Mouse (Mus musculus) thymus, postnatal 25 days (tissue): ENCODE results near the gene Crtc2.

ENCODE experiments used
- DNase-seq: peaks from one replicate; pipeline ENCODE4 v3.0.0; 2022

Crtc2 gene

GRCm38 (mm10) chr3:90253653-90254418 is at the start of gene Crtc2:
Gene Crtc2 (plus strand): TSS chr3:90254163.
- DNase-seq, result peak; percentile 93

- DNase-seq, result no peak
Measured at GRCm38 (mm10) chr3:90204582-90204981, 49.4 kb upstream of the Crtc2 start.

GRCm38 (mm10) chr3:90208662-90209061 is 45.3 kb upstream of the Crtc2 start:
- no peak for DNase-seq

GRCm38 (mm10) chr3:90209908-90210566 is 43.9 kb upstream of the Crtc2 start:
- DNase-seq, result no peak

- no peak for DNase-seq
Measured at GRCm38 (mm10) chr3:90211475-90212398, 42.2 kb upstream of the Crtc2 start.

- no peak for DNase-seq
Measured at GRCm38 (mm10) chr3:90212723-90213122, 41.2 kb upstream of the Crtc2 start.

GRCm38 (mm10) chr3:90213377-90213866 is 40.5 kb upstream of the Crtc2 start, which contains the start of the genes Rps27 and Rab13:
Gene Rps27 (minus strand): TSS chr3:90213651.
Gene Rab13 (plus strand): TSS chr3:90213695.
- peak; percentile 88 for DNase-seq

GRCm38 (mm10) chr3:90213956-90214684 is 39.8 kb upstream of the Crtc2 start:
- no peak for DNase-seq

GRCm38 (mm10) chr3:90215825-90216380 is 38.1 kb upstream of the Crtc2 start:
- peak; percentile 23 for DNase-seq

- DNase-seq, result peak; percentile 56
Measured at GRCm38 (mm10) chr3:90220088-90220487, 33.9 kb upstream of the Crtc2 start.

- peak; percentile 16 for DNase-seq
Measured at GRCm38 (mm10) chr3:90220531-90220951, 33.4 kb upstream of the Crtc2 start.

- DNase-seq, result no peak
Measured at GRCm38 (mm10) chr3:90221123-90221522, 32.8 kb upstream of the Crtc2 start.

GRCm38 (mm10) chr3:90222455-90222854 is 31.5 kb upstream of the Crtc2 start:
- no peak for DNase-seq

GRCm38 (mm10) chr3:90222941-90223340 is 31.0 kb upstream of the Crtc2 start:
- DNase-seq, result no peak

GRCm38 (mm10) chr3:90224331-90224730 is 29.6 kb upstream of the Crtc2 start:
- DNase-seq, result no peak

GRCm38 (mm10) chr3:90231075-90231474 is 22.9 kb upstream of the Crtc2 start:
- DNase-seq, result no peak

GRCm38 (mm10) chr3:90231507-90232333 is 22.2 kb upstream of the Crtc2 start, which contains the start of gene Jtb:
Gene Jtb (plus strand): TSS chr3:90231597.
- DNase-seq, result peak; percentile 92

- no peak for DNase-seq
Measured at GRCm38 (mm10) chr3:90241251-90241650, 12.7 kb upstream of the Crtc2 start.

GRCm38 (mm10) chr3:90241669-90242358 is 12.1 kb upstream of the Crtc2 start:
- no peak for DNase-seq
